Mouse (Mus musculus) lung, postnatal 0 days (tissue): ENCODE results near the gene Tfb1m. TPM values are rescaled to one million over a fixed set of nuclear protein-coding genes. Genes with fewer than 3 reads are reported as not detected.

Source experiments
- ATAC-seq: fragments of 200-750 bp; cut with Nextera tagmentation; 2 replicates; pipeline ENCODE4 v1.8.0; 2017; ENCODE audit warnings: moderate library complexity
- DNase-seq: peaks from one replicate; pipeline ENCODE4 v3.0.0-alpha.2; 2016; ENCODE audit warnings: low spot score
- H3K27ac ChIP-seq: fragments of 300-500 bp; sonication (generic); 2 replicates; pipeline ENCODE4 v1.5.1; 2014; ENCODE audit warnings: antibody characterized with exemption, mild to moderate bottlenecking, low read length, mixed read lengths
- H3K27me3 ChIP-seq: fragments of 300-500 bp; sonication (generic); replicated peaks from 2 replicates; pipeline ENCODE4 v1.6.1; 2014; ENCODE audit warnings: low read length, mixed read lengths; ENCODE audit not compliant: insufficient read depth
- H3K36me3 ChIP-seq: fragments of 300-500 bp; sonication (generic); 2 replicates; pipeline ENCODE4 v1.6.1; 2014; ENCODE audit warnings: low read length, mixed read lengths; ENCODE audit not compliant: insufficient read depth
- H3K4me1 ChIP-seq: fragments of 300-500 bp; sonication (generic); 2 replicates; pipeline ENCODE4 v1.6.1; 2014; ENCODE audit warnings: antibody characterized with exemption, low read depth, low read length, mixed read lengths; ENCODE audit not compliant: insufficient read depth
- H3K4me2 ChIP-seq: fragments of 300-500 bp; sonication (generic); replicated peaks from 2 replicates; pipeline ENCODE4 v1.6.1; 2014; ENCODE audit warnings: low read depth, mild to moderate bottlenecking, low read length, moderate library complexity, mixed read lengths
- H3K4me3 ChIP-seq: fragments of 300-500 bp; sonication (generic); 2 replicates; pipeline ENCODE4 v1.5.1; 2014; ENCODE audit warnings: low read depth, low read length
- H3K9ac ChIP-seq: fragments of 300-500 bp; sonication (generic); replicated peaks from 2 replicates; pipeline ENCODE4 v1.6.1; 2014; ENCODE audit warnings: low read depth, mild to moderate bottlenecking
- H3K9me3 ChIP-seq: fragments of 300-500 bp; sonication (generic); 2 replicates; pipeline ENCODE4 v1.6.1; 2016; ENCODE audit warnings: low read length, mixed read lengths
- CTCF ChIP-seq: IDR thresholded peaks from 2 replicates; pipeline ENCODE4 v1.5.1; 2016; ENCODE audit warnings: antibody characterized with exemption, mild to moderate bottlenecking
- EP300 ChIP-seq: IDR thresholded peaks from 2 replicates; pipeline ENCODE4 v1.6.1; 2016; ENCODE audit warnings: antibody characterized with exemption, mild to moderate bottlenecking, control low read depth
- WGBS: fragments of 180-500 bp; shearing (Covaris S2); extraction: QIAGEN DNeasy Blood & Tissue Kit; methylation state at CpG from one replicate; pipeline ENCODE4 v1.1.7; 2014; 5-methylcytosine and 5-hydroxymethylcytosine counted together
- polyA plus RNA-seq: library from polyadenylated mRNA; unstranded; fragments of >200 nt; fragmentation: Nextera tagmentation; extraction: Ambion mirVana; gene quantifications from 2 replicates; pipeline ENCODE4 v1.2.1, GENCODE M21; 2015

The Tfb1m gene
- polyA plus RNA-seq, 1 experiment from 2014 or later: 5.9 TPM

DNA sequence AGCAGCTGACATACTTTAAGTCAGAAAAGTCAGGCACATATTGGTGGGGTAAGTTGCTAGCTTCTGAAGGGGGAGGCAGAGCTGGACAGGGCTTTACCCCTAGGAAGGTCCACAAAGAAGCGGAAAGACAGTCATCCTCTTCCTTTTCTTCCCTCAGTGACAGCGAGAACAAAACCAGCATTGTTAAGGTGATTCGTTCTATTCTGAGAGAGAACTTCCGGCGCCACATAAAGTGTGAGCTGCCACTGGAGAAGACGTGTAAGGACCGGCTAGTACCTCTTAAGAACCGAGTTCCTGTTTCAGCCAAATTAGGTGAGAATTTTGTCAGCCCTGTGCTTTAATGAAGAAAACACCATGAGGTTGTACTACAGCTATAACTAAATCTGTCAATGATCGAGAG lies 41.2 kb downstream of the Tfb1m start:
- Histone ChIP-seq H3K4me2 (no peak overlapping the region), H3K4me3 (no peak overlapping the region), H3K36me3 (no peaks in the 10 kb centered on the region; the same call in 1 of the 2 replicates), H3K27me3 (no peaks in the 10 kb centered on the region), H3K27ac (no peak overlapping the region), H3K4me1 (no peaks in the 10 kb centered on the region), H3K9ac (no peak overlapping the region), H3K9me3 (no peaks in the 10 kb centered on the region)
- TF ChIP-seq CTCF (no peak), EP300 (no peak)
- DNase-seq (no peak), ATAC-seq (no peak)
- 71% methylated on average over 9 of the region's 9 CpGs for WGBS

DNA sequence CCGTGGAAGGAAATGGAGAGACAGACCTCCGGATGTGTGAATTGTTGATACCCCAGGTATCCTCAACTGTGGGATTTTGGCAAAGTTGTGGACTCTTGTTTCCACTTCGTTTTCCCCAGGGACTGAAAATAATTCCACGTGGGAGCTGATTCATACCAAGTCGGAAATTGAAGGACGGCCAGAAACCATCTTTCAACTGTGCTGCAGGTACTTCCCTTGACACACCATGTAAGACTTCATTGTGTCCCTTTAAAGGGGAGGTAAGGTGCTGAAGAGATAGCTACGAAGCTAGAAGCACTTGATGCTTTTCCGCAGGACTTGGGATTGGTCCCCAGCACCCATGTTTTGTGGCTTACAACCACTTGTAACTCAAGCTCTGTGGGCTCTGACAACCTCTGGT lies 41.7 kb downstream of the Tfb1m start:
- Histone ChIP-seq H3K9ac (no peak overlapping the region), H3K27me3 (no peaks in the 10 kb centered on the region), H3K4me3 (no peak overlapping the region), H3K27ac (no peak overlapping the region), H3K9me3 (no peaks in the 10 kb centered on the region), H3K4me2 (no peak overlapping the region), H3K36me3 (no peaks in the 10 kb centered on the region; the same call in 1 of the 2 replicates), H3K4me1 (no peaks in the 10 kb centered on the region)
- ATAC-seq (no peak), DNase-seq (no peak)
- TF ChIP-seq CTCF (no peak), EP300 (no peak)
- 91% methylated on average over 8 of the region's 8 CpGs for WGBS

DNA sequence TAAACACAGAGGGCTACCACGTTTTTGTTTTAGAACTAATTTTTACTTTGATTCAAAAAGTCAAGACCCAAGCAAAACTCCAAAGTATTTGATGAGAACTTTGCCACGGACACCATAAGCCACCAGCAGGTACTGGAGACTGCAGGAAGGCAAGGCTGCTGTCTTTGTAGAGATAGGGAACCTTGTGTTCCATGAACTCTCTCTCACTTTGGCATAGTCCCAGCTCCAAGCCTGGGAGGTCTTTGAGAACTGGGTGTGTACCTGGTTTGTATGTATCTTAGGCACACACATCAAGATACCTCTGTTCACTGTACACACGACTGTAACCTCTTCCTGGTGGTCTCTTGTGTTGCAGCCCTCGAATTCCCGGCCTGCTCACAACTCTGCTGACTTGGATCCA lies 43.3 kb downstream of the Tfb1m start:
- H3K27me3 ChIP-seq: no peaks in the 10 kb centered on the region
- H3K4me3 ChIP-seq: no peak overlapping the region
- no peaks in the 10 kb centered on the region for H3K9me3 ChIP-seq
- ATAC-seq (no peak), DNase-seq (no peak)
- H3K36me3 ChIP-seq: no peaks in the 10 kb centered on the region; the same call in 1 of the 2 replicates
- no peaks in the 10 kb centered on the region for H3K4me1 ChIP-seq
- 79% methylated on average over 5 of the region's 5 CpGs for WGBS
- no peak overlapping the region for H3K9ac ChIP-seq
- TF ChIP-seq CTCF (no peak), EP300 (no peak)
- H3K4me2 ChIP-seq: no peak overlapping the region
- no peak overlapping the region for H3K27ac ChIP-seq

DNA sequence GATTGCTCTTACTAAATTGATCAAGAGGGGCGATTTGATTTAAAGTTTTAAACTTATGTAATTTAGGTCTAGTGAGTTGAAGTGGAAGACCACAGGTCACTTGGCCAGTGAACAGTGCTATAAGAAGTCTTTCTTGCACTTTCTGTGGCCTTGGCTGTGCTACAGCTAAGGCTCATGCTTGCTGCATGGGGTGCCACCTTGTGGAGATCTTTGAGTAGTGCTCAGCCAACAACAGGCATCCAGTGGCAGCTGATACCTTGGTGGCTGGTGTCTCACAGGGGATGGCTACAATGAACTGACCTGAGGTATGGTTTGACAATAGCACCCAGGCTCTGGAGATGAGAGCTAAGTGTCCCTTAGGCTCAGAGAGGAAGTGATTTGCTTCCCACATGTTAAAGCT lies 47.7 kb downstream of the Tfb1m start:
- ATAC-seq: peak; percentile 61; the same call in 1 of the 2 replicates
- peak; percentile 56 for DNase-seq
- TF ChIP-seq CTCF: peak; percentile 85
- no peak for TF ChIP-seq EP300
- no peaks in the 10 kb centered on the region for H3K9me3 ChIP-seq
- H3K9ac ChIP-seq: no peak overlapping the region
- no peaks in the 10 kb centered on the region for H3K27me3 ChIP-seq
- H3K4me1 ChIP-seq: no peaks in the 10 kb centered on the region
- no peaks in the 10 kb centered on the region for H3K36me3 ChIP-seq
- H3K27ac ChIP-seq: no peak overlapping the region
- WGBS: 10% methylated on average over 1 of the region's 1 CpGs
- no peak overlapping the region for H3K4me3 ChIP-seq
- no peak overlapping the region for H3K4me2 ChIP-seq

DNA sequence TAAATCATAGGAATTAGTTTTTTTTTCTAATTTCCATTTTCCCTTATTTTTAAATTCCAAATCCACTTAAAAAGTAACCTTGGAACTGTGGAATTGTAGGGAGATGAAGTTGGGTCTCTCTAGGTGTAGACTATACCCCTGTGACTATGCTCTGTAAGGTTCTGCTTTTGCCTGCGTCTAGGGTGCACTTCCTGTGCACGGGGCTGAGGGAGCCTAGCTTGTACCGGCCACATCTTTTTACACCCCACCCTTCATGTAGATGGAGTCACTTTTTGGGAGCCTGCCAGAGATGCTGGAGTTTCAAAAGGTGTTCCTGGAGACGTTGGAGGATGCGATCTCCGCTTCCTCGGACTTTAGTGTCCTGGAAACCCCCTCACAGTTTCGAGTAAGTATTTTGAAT lies 51.1 kb downstream of the Tfb1m start:
- no peak overlapping the region for H3K4me2 ChIP-seq
- H3K36me3 ChIP-seq: no peaks in the 10 kb centered on the region
- no peak overlapping the region for H3K4me3 ChIP-seq
- TF ChIP-seq CTCF (no peak), EP300 (no peak)
- DNase-seq: no peak
- WGBS: 73% methylated on average over 8 of the region's 8 CpGs
- no peak for ATAC-seq
- H3K27me3 ChIP-seq: no peaks in the 10 kb centered on the region
- no peaks in the 10 kb centered on the region for H3K9me3 ChIP-seq
- no peak overlapping the region for H3K9ac ChIP-seq
- H3K27ac ChIP-seq: no peak overlapping the region
- no peaks in the 10 kb centered on the region for H3K4me1 ChIP-seq

DNA sequence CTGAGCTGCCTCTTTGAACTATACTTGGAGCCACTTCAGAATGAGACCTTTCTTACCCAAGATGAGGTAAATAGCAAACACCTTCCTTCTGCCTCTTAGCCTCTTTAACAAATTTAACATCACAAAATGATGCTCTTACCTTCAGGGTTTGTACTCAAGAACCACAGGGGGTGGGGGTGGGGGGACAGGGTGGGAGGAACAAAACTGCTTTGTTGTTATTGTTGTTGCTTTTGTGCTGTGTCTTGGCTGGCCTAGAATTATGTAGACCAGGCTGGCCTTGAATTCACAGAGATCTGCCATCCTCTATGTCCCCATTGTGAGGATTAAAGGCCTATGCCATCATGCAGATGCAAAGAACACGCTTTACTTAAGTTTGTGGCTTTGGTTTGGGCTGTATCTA lies 51.9 kb downstream of the Tfb1m start:
- ATAC-seq: no peak
- Histone ChIP-seq H3K36me3 (no peaks in the 10 kb centered on the region), H3K4me1 (no peaks in the 10 kb centered on the region), H3K27me3 (no peaks in the 10 kb centered on the region), H3K9me3 (no peaks in the 10 kb centered on the region), H3K4me2 (no peak overlapping the region), H3K27ac (no peak overlapping the region), H3K9ac (no peak overlapping the region), H3K4me3 (no peak overlapping the region)
- no peak for DNase-seq
- TF ChIP-seq EP300 (no peak), CTCF (no peak)
- 90% methylated on average over 1 of the region's 1 CpGs for WGBS

DNA sequence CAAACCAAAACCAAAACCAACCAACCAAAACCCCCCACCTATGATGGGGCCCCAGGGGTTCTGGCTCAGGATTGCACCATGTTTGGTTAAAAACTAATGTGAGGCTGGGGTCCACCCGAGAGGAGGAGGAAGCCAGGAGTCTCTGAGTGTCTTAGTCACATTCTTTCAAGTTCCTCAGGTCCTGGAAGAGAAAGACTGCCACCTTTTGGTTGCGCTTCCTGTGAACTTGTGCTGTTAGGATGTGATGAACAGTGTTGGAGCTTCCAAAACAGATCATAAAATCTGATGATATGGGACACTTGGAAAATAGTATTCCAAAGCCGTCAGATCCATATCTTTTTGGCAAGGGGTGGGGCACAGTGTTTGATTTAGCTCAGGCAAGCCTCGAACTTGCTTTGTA lies 56.6 kb downstream of the Tfb1m start:
- Histone ChIP-seq H3K9ac (no peak overlapping the region), H3K9me3 (no peaks in the 10 kb centered on the region), H3K27ac (no peak overlapping the region), H3K4me2 (no peak overlapping the region), H3K36me3 (no peaks in the 10 kb centered on the region), H3K4me1 (no peaks in the 10 kb centered on the region), H3K4me3 (no peak overlapping the region), H3K27me3 (no peaks in the 10 kb centered on the region)
- 76% methylated on average over 4 of the region's 4 CpGs for WGBS
- DNase-seq (no peak), ATAC-seq (no peak)
- TF ChIP-seq EP300: no peak
- peak; percentile 9; the same call in 1 of the 2 replicates for TF ChIP-seq CTCF
